Mouse (Mus musculus) regulatory T cell (primary cell): ENCODE results near the gene Kcnj1.

Experiments used
- in situ Hi-C: fragments of 300-600 bp; cut with MboI, MseI; formaldehyde crosslinking; loops from one replicate; pipeline ENCODE4 v1.15.1; 2025; ENCODE audit warnings: high pct_unique_total_duplicates

Gene Kcnj1

DNA sequence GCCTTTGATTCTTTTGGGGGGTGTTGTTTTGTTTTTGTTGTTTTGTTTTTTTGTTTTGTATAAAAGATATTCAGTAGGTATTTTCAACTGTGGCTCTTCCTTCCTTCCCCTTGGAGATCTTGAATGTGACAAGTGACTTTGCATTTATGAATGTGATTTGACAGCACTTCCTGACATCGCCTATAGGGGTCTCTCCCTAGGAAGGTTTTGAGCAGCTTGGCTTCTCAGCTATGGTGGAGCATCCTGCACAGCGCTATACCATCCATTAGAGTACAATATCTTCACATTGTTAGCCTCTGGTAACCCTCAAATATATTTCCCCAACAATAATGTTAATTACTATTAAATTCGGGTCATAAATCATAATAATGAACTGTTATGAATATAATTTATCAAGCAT lies 73.5 kb downstream of the Kcnj1 start:
- in situ Hi-C loops, result no loop called here

- in situ Hi-C loops, result no loop called here
Measured at GRCm38 (mm10) chr9:32448766-32449165, 76.5 kb downstream of the Kcnj1 start.
